Mouse (Mus musculus) lung, embryonic 14.5 days (tissue): ENCODE data around the gene Gm20604. TPM values are rescaled to one million over a fixed set of nuclear protein-coding genes. Genes with fewer than 3 reads are reported as not detected.

ENCODE experiments used
- ATAC-seq: fragments of 200-750 bp; cut with Nextera tagmentation; 2 replicates; pipeline ENCODE4 v1.8.0; 2017; ENCODE audit warnings: mild to moderate bottlenecking, moderate TSS enrichment, moderate library complexity; ENCODE audit not compliant: insufficient read depth
- DNase-seq: peaks from one replicate; pipeline ENCODE4 v3.0.0-alpha.2; 2015
- H3K27ac ChIP-seq: fragments of 300-500 bp; sonication (generic); 2 replicates; pipeline ENCODE4 v1.5.1; 2014; ENCODE audit warnings: low read depth, mild to moderate bottlenecking, moderate library complexity
- H3K27me3 ChIP-seq: fragments of 300-500 bp; sonication (generic); 2 replicates; pipeline ENCODE4 v1.6.1; 2014; ENCODE audit warnings: low read length, control low read depth; ENCODE audit not compliant: insufficient read depth
- H3K36me3 ChIP-seq: fragments of 300-500 bp; sonication (generic); 2 replicates; pipeline ENCODE4 v1.6.1; 2014; ENCODE audit warnings: control low read depth; ENCODE audit not compliant: insufficient read depth
- H3K4me1 ChIP-seq: fragments of 300-500 bp; sonication (generic); 2 replicates; pipeline ENCODE4 v1.6.1; 2014; ENCODE audit warnings: antibody characterized with exemption, control low read depth; ENCODE audit not compliant: insufficient read depth
- H3K4me2 ChIP-seq: fragments of 300-500 bp; sonication (generic); 2 replicates; pipeline ENCODE4 v1.6.1; 2014; ENCODE audit warnings: mild to moderate bottlenecking
- H3K4me3 ChIP-seq: fragments of 300-500 bp; sonication (generic); 2 replicates; pipeline ENCODE4 v1.5.1; 2014; ENCODE audit warnings: low read depth, low read length
- H3K9ac ChIP-seq: fragments of 300-500 bp; sonication (generic); 2 replicates; pipeline ENCODE4 v1.6.1; 2014
- H3K9me3 ChIP-seq: fragments of 300-500 bp; sonication (generic); 2 replicates; pipeline ENCODE4 v1.6.1; 2016; ENCODE audit warnings: low read depth, low read length, control low read depth
- CTCF ChIP-seq: IDR thresholded peaks from 2 replicates; pipeline ENCODE4 v1.5.1; 2016; ENCODE audit warnings: antibody characterized with exemption, low read depth
- WGBS: fragments of 180-500 bp; shearing (Covaris S2); extraction: QIAGEN DNeasy Blood & Tissue Kit; methylation state at CpG from one replicate; pipeline ENCODE4 v1.1.7; 2014; 5-methylcytosine and 5-hydroxymethylcytosine counted together
- polyA plus RNA-seq: library from polyadenylated mRNA; unstranded; fragments of >200 nt; fragmentation: Nextera tagmentation; extraction: Ambion mirVana; gene quantifications from 2 replicates; pipeline ENCODE4 v1.2.1, GENCODE M21; 2014

The Gm20604 gene
- polyA plus RNA-seq, 1 experiment from 2014 or later, result 27.4 TPM

GRCm38 (mm10) chr12:102706833-102707463 is 51.5 kb downstream of the Gm20604 start:
- Histone ChIP-seq H3K36me3 (no peaks in the 10 kb centered on the region), H3K4me1 (peaks cover 7% of the 10 kb centered on the region), H3K9ac (no peak overlapping the region), H3K27ac (no peak overlapping the region), H3K4me2 (no peak overlapping the region), H3K9me3 (no peaks in the 10 kb centered on the region), H3K27me3 (no peaks in the 10 kb centered on the region), H3K4me3 (no peak overlapping the region)
- DNase-seq (no peak), ATAC-seq (no peak)
- no peak for TF ChIP-seq CTCF
- 84% methylated on average over 10 of the region's 10 CpGs for WGBS

- Histone ChIP-seq H3K4me3 (peak overlapping the region; percentile 74; the same call in 1 of the 2 replicates), H3K27ac (no peak overlapping the region), H3K36me3 (no peaks in the 10 kb centered on the region), H3K27me3 (no peaks in the 10 kb centered on the region), H3K4me1 (peaks cover 7% of the 10 kb centered on the region), H3K4me2 (peak overlapping the region; percentile 95), H3K9me3 (no peaks in the 10 kb centered on the region), H3K9ac (no peak overlapping the region)
- ATAC-seq (no peak), DNase-seq (no peak)
- TF ChIP-seq CTCF, result no peak
- WGBS, result 44% methylated on average over 6 of the region's 6 CpGs
Observed at GRCm38 (mm10) chr12:102705906-102706640, 52.4 kb downstream of the Gm20604 start.

- Histone ChIP-seq H3K9me3 (no peaks in the 10 kb centered on the region), H3K27ac (peak overlapping the region; percentile 82), H3K4me3 (peak overlapping the region; percentile 74), H3K27me3 (no peaks in the 10 kb centered on the region), H3K4me1 (peaks cover 7% of the 10 kb centered on the region), H3K4me2 (peak overlapping the region; percentile 95), H3K36me3 (no peaks in the 10 kb centered on the region), H3K9ac (peak overlapping the region; percentile 75)
- WGBS, result 3% methylated on average over 45 of the region's 45 CpGs
- DNase-seq (peak; percentile 91), ATAC-seq (peak; percentile 76)
- TF ChIP-seq CTCF, result peak; percentile 86
Observed at GRCm38 (mm10) chr12:102705216-102705871, 53.1 kb downstream of the Gm20604 start.

DNA sequence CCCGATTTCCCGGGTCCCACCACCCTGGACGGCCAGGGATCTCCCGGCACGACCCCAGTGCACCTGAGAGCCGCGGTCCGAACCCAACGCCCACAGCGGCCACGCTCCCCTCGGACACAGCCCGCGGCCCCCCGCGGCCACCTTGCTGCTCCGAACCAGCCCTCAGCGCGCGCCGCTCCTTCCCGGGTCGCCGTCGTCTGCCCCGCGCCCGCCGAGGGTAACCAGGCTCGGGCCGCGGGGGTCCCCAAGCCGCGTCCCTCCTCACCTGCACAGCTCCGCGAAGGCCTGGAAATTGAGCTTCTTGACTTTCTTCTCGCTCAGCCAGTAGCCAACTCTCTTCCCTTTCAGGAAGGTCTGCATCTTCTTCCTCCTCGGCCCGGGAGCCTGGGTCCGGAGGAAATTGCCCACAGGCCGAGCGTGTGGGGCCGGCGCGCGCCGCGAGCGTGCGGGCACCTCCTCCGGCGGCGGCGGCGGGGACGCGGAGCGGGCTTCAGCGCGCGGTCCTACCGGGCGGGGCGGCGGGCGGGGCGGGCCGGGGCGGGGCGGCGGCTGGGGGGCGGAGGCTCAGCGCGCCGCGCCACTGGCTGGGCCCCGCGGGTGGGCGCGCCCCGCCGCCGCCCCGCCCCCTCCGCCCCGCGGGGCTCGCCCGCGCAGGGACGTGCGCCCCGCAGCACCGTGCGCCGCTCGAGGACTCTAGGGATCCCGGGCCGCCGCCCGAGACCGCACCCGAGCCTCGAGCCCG is 53.8 kb downstream of the Gm20604 start, which contains the start of gene Itpk1:
TSS of gene Itpk1 (minus strand) at position 474 of the 742 bp plus-strand sequence.
- H3K9me3 ChIP-seq, result no peaks in the 10 kb centered on the region
- peak; percentile 91 for ATAC-seq
- peak; percentile 75 for DNase-seq
- H3K36me3 ChIP-seq, result no peaks in the 10 kb centered on the region
- H3K9ac ChIP-seq, result peak within 1 kb of the TSS; percentile 75
- H3K27ac ChIP-seq, result peak within 1 kb of the TSS; percentile 82
- peak within 1 kb of the TSS; percentile 74 for H3K4me3 ChIP-seq
- no peaks in the 10 kb centered on the region for H3K27me3 ChIP-seq
- H3K4me2 ChIP-seq, result peak within 1 kb of the TSS; percentile 95
- under 1% methylated on average over 74 of the region's 105 CpGs for WGBS
- peaks cover 7% of the 10 kb centered on the region for H3K4me1 ChIP-seq
- TF ChIP-seq CTCF, result no peak

DNA sequence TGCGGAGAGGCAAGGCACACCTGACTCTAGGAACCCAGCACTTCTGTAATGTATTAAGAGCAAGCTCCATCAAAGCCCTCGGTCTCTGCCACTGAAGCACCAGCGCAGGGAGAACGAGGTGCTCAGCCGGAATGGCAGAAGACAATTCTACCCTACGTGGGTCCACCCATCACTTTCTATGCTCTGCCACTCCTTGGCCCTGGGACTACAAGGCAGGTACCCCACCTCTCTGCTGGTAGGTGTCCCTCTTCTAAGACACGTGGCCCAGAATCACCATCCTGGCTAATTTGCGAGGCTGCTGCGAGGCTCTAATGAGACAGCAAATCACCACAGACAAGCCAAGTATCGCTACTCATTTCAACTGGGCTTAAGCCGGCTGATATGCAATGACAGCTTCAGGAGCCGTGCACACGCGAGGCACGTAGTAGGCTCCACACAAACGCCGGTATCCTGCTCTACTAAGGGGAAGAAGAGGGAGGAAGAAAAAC is 54.5 kb downstream of the Gm20604 start:
- Histone ChIP-seq H3K9ac (peak overlapping the region; percentile 75), H3K4me3 (peak overlapping the region; percentile 74), H3K9me3 (no peaks in the 10 kb centered on the region), H3K4me2 (peak overlapping the region; percentile 95), H3K27ac (no peak overlapping the region), H3K27me3 (no peaks in the 10 kb centered on the region), H3K4me1 (peaks cover 7% of the 10 kb centered on the region), H3K36me3 (no peaks in the 10 kb centered on the region)
- 11% methylated on average over 17 of the region's 17 CpGs for WGBS
- DNase-seq (no peak), ATAC-seq (no peak)
- TF ChIP-seq CTCF, result no peak

DNA sequence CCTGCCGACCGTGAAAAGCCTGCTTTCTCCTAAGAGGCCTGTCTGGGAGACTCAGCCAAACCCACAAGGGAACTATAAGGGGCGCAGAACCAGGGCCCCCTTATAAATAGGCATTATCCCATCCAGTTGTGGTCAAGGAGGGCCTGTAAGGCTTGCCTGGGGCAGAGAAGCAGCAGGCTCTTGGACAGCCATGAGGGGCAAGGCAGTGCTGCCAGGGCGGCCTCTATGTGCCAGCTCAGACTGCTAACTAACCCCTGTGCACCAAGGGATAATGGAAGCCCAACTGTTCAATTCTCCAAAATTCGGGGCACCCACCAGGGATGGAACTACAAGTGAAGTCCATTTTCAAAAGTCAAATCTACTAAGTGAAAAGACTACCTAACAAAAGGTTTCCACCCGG is 55.0 kb downstream of the Gm20604 start:
- TF ChIP-seq CTCF, result no peak
- H3K4me2 ChIP-seq, result peak overlapping the region; percentile 95
- WGBS, result 49% methylated on average over 6 of the region's 6 CpGs
- DNase-seq (no peak), ATAC-seq (no peak)
- peak overlapping the region; percentile 74; the same call in 1 of the 2 replicates for H3K4me3 ChIP-seq
- H3K36me3 ChIP-seq, result no peaks in the 10 kb centered on the region
- H3K27ac ChIP-seq, result no peak overlapping the region
- peak overlapping the region; percentile 18; the same call in 1 of the 2 replicates for H3K9ac ChIP-seq
- no peaks in the 10 kb centered on the region for H3K9me3 ChIP-seq
- H3K27me3 ChIP-seq, result no peaks in the 10 kb centered on the region
- peaks cover 7% of the 10 kb centered on the region for H3K4me1 ChIP-seq
